Mouse (Mus musculus): ENCODE results near the gene Slc22a1. TPM values are rescaled to one million over a fixed set of nuclear protein-coding genes. Genes with fewer than 3 reads are reported as not detected.
"Not testable (repeated sequence)": the region's sequence is repeated elsewhere in the genome, so short reads cannot be mapped to it uniquely, and the experiment has no call there.

Slc22a1 gene
- polyA plus RNA-seq, 1 experiment, result not detected

DNA sequence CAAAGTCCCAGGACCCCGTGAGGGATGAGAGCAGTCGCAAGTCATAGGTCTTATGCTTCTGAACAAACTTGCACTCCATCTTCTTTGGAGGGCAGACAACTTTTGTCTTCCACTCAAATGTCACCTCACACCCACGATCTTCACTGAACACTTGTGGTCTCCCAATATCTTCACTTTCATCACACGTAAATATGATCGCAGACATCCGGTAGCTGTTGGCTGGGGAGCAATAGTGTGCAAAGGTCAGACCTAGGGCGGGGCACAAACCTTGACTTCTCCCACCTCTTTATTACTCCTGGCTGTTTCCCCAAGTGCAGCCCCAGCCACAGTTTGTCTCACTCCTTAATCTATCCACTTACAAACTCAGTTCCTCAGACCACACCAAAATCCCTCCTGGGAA lies 16.3 kb upstream of the Slc22a1 start:
- no peak overlapping the region for H3K4me3 ChIP-seq (replicated peaks)
- H3K4me1 ChIP-seq (ENCODE audit: control insufficient read depth), result no peaks in the 10 kb centered on the region
- TF ChIP-seq GATA1 (IDR thresholded peaks at IDR 0.05; ENCODE audit: low read length) (no peak), TAL1 (IDR thresholded peaks at IDR 0.05; ENCODE audit: low read length) (no peak)
- no peaks in the 10 kb centered on the region for H3K9me3 ChIP-seq (ENCODE audit: control insufficient read depth, low read length)
- peaks cover 89% of the 10 kb centered on the region for H3K36me3 ChIP-seq (ENCODE audit: control insufficient read depth)
- H3K27me3 ChIP-seq (ENCODE audit: control insufficient read depth), result no peaks in the 10 kb centered on the region

DNA sequence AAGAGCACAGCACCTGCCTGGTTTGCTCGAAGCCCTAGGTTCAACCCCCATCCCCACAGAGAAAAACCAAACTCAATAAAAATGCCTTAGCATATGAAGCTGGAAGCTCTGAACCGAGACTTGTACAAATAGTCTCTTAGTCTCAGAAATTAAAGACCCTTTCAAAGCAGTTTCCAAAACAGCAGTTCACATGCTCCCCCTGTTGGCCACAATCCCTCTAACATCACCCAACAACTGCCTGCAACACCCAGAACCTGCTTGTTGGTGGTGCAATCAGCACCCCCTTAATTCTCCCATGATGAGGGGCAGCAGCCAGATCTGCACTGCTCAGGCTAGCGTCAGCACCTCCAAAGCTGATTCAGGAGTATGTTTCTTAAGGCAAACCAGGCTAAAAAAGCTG lies 13.9 kb upstream of the Slc22a1 start:
- H3K36me3 ChIP-seq (ENCODE audit: control insufficient read depth), result peaks cover 92% of the 10 kb centered on the region
- no peak overlapping the region for H3K4me3 ChIP-seq (replicated peaks)
- TF ChIP-seq GATA1 (IDR thresholded peaks at IDR 0.05; ENCODE audit: low read length) (no peak), TAL1 (IDR thresholded peaks at IDR 0.05; ENCODE audit: low read length) (no peak)
- H3K4me1 ChIP-seq (ENCODE audit: control insufficient read depth), result no peaks in the 10 kb centered on the region
- H3K9me3 ChIP-seq (ENCODE audit: control insufficient read depth, low read length), result no peaks in the 10 kb centered on the region
- no peaks in the 10 kb centered on the region for H3K27me3 ChIP-seq (ENCODE audit: control insufficient read depth)

DNA sequence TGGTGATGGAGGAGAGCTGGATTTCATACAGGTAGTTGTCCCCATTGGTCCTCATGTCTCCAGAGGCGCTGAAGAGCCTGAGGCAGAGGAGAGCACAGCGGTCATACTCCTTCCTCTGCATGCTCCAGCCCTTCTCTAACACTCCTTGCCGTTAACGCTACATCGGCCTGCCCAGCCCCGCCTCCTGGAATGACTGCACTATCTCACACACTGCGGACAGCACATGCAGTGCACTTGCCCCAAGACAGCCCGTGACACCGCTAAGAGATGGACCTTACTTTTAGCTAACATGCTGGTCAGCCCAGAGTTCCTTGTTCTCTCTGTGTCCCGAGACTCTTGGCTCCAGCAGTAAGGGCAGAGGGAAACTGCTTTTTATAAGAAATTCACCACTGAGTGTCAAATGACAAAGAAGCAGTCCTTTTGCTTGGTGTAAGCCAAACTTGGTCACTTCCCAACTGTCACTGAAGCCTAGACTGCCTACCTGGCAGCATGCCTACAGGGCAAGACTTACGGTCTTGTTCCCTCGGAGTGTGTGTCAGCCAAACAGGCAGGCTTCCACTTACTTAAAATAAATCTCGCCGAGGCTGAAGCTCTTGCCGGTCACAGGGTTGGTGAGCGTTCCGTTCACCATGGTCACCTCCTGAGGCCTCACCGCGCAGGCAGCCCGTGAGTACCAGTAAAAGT lies 12.9 kb upstream of the Slc22a1 start:
- no peaks in the 10 kb centered on the region for H3K27me3 ChIP-seq (ENCODE audit: control insufficient read depth)
- H3K9me3 ChIP-seq (ENCODE audit: control insufficient read depth, low read length), result no peaks in the 10 kb centered on the region
- H3K4me1 ChIP-seq (ENCODE audit: control insufficient read depth), result no peaks in the 10 kb centered on the region
- TF ChIP-seq GATA1 (IDR thresholded peaks at IDR 0.05; ENCODE audit: low read length) (no peak), TAL1 (IDR thresholded peaks at IDR 0.05; ENCODE audit: low read length) (no peak)
- H3K36me3 ChIP-seq (ENCODE audit: control insufficient read depth), result peaks cover 86% of the 10 kb centered on the region
- no peak overlapping the region for H3K4me3 ChIP-seq (replicated peaks)

DNA sequence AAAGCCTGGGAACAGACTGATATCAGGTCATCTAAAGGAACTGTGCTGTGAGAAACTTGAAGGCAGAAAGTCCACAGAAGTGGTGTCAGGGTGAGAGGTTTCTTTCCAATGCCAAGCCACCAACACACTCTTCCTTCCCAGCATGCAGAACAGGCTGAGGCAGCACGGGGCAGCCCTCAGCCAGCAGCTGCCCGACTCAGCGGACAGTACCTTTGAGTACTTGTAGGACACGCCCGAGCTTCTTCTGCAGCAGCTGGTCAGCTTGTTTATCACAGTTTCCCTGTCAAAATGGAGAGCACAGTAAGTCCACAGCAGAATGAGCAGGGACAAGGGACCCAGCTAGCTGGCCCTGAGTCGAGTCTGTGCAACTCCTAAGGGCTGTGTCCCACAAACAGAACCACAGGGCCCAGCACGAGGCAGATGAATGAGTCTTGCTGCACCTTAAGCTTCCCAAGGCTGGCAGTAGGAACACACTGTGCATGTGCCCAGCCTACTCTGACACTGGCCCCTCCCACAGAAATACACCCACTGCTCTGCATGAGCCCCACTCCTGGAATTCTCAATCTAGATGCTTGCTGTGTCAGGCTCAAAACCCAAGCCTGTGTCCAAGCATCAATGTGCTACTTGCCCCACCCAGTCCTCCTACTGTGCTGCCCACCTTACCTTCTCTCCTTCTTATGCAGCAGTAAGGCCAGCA lies 9.4 kb upstream of the Slc22a1 start:
- Histone ChIP-seq H3K4me1 (ENCODE audit: control insufficient read depth) (no peaks in the 10 kb centered on the region), H3K27me3 (ENCODE audit: control insufficient read depth) (no peaks in the 10 kb centered on the region), H3K9me3 (ENCODE audit: control insufficient read depth, low read length) (peaks cover under 1% of the 10 kb centered on the region; the same call in 1 of the 2 replicates), H3K36me3 (ENCODE audit: control insufficient read depth) (peaks cover 59% of the 10 kb centered on the region), H3K4me3 (replicated peaks) (no peak overlapping the region)
- TF ChIP-seq TAL1 (IDR thresholded peaks at IDR 0.05; ENCODE audit: low read length), result no peak
- no peak for TF ChIP-seq GATA1 (IDR thresholded peaks at IDR 0.05; ENCODE audit: low read length)

DNA sequence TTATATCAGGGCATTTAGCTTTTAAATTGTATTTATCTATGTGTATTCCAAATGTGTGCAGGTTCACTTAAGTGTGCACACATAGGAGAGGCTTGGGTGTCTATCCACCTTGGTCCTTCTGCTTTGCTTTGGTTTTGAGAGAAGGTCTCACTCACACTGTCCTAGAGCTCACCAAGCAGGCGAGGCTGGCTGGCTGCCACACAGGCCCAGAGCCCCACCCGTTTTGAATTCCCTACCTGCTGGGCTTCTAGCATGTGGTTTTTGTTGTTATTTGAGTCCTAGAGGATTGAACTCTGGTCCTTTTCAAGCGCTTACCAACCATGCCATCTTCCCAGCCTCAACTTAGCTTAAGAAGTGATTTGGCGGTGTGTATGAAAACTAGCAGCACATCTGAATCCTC lies 8.8 kb upstream of the Slc22a1 start:
- H3K9me3 ChIP-seq (ENCODE audit: control insufficient read depth, low read length), result peaks cover 5% of the 10 kb centered on the region
- no peaks in the 10 kb centered on the region for H3K27me3 ChIP-seq (ENCODE audit: control insufficient read depth)
- TF ChIP-seq GATA1 (IDR thresholded peaks at IDR 0.05; ENCODE audit: low read length) (no peak), TAL1 (IDR thresholded peaks at IDR 0.05; ENCODE audit: low read length) (no peak)
- no peak overlapping the region for H3K4me3 ChIP-seq (replicated peaks)
- peaks cover 53% of the 10 kb centered on the region for H3K36me3 ChIP-seq (ENCODE audit: control insufficient read depth)
- H3K4me1 ChIP-seq (ENCODE audit: control insufficient read depth), result no peaks in the 10 kb centered on the region

DNA sequence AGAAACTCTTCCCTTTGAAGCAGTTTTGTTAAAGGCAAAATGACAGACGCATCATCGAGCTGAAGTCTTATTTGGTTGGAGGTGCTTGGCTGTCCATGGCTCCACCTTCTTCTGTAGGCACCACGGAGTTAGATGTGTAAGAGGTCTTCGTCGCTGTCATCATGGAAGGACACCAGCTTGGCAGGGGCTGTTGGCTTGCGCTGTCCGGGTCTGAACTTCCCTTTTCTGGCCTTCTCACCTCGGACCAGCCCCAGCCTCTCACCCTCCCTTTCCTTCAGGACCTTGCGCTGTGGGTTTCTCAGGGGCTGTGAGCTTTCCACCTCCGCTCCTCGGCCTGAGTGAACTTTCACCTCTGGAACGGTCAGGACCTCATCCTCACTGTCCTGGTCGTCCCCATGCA lies 8.0 kb upstream of the Slc22a1 start:
- no peak overlapping the region for H3K4me3 ChIP-seq (replicated peaks)
- H3K36me3 ChIP-seq (ENCODE audit: control insufficient read depth), result peaks cover 44% of the 10 kb centered on the region
- no peaks in the 10 kb centered on the region for H3K4me1 ChIP-seq (ENCODE audit: control insufficient read depth)
- H3K9me3 ChIP-seq (ENCODE audit: control insufficient read depth, low read length), result peaks cover 5% of the 10 kb centered on the region
- TF ChIP-seq TAL1 (IDR thresholded peaks at IDR 0.05; ENCODE audit: low read length) (no peak), GATA1 (IDR thresholded peaks at IDR 0.05; ENCODE audit: low read length) (no peak)
- H3K27me3 ChIP-seq (ENCODE audit: control insufficient read depth), result no peaks in the 10 kb centered on the region

DNA sequence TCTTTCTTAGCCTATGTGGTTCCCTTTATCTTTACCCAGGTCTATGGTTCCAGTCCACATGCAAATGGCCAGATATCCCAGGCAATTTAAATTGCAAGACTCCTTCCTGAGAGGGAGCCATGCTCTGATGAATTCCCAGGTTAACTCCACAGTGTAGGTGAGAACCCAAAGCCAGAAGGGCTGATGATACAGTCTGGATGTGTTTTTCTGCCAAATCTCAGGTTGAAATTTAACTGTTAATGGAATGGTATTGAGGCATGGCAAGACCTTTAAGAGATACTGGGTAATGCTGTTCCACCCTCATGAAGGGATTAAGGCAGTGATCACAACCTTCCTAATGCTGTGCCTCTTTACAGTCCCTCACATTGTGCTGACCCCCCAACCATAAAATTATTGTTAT lies 2.6 kb upstream of the Slc22a1 start:
- Histone ChIP-seq H3K36me3 (ENCODE audit: control insufficient read depth) (peaks cover 4% of the 10 kb centered on the region), H3K9me3 (ENCODE audit: control insufficient read depth, low read length) (peaks cover 5% of the 10 kb centered on the region), H3K4me1 (ENCODE audit: control insufficient read depth) (no peaks in the 10 kb centered on the region), H3K4me3 (replicated peaks) (no peak overlapping the region), H3K27me3 (ENCODE audit: control insufficient read depth) (no peaks in the 10 kb centered on the region)
- TF ChIP-seq TAL1 (IDR thresholded peaks at IDR 0.05; ENCODE audit: low read length), result no peak
- TF ChIP-seq GATA1 (IDR thresholded peaks at IDR 0.05; ENCODE audit: low read length), result no peak

DNA sequence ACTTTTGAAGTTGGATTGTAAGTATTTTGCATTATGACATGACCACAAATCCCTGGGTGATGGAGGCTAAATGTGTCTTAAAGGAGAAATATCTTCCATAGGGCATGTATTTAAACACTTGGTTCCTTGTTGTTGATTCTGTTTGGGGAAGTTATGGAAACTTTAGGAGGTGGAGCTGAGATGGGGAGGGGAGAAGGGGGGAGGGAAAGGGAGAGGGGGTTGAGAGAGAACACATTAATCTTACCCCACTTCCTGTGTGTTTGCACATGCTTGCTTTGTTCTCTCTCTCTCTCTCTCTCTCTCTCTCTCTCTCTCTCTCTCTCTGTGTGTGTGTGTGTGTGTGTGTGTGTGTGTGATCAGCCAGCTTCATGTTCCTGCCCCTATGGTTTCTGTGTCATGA lies 1.5 kb upstream of the Slc22a1 start:
- H3K9me3 ChIP-seq (ENCODE audit: control insufficient read depth, low read length), result peaks cover 5% of the 10 kb centered on the region
- H3K36me3 ChIP-seq (ENCODE audit: control insufficient read depth), result no peaks in the 10 kb centered on the region; the same call in 1 of the 2 replicates
- no peak overlapping the region for H3K4me3 ChIP-seq (replicated peaks)
- TF ChIP-seq GATA1 (IDR thresholded peaks at IDR 0.05; ENCODE audit: low read length), result no peak
- no peaks in the 10 kb centered on the region for H3K4me1 ChIP-seq (ENCODE audit: control insufficient read depth)
- H3K27me3 ChIP-seq (ENCODE audit: control insufficient read depth), result no peaks in the 10 kb centered on the region

DNA sequence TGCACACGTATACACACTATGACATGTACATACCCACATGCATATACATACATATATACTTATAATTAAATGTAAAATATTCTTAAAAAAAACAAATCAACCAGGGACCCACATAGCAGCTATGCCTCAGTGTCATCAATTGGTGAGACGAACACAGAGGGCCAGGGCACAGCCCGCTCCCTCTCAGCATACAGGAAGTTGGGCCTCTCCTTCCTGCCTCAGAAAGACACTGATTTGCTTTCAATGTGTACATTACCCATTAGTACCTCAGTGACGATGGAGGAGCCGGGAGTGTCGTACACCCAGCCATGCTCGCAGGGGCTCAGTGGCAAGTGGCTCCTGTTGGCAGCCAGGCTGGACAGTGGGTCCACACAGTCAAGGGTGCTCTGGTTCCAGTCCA lies 649 bp downstream of the Slc22a1 start:
- not testable (repeated sequence) for H3K27me3 ChIP-seq (ENCODE audit: control insufficient read depth); H3K9me3 ChIP-seq (ENCODE audit: control insufficient read depth, low read length); H3K36me3 ChIP-seq (ENCODE audit: control insufficient read depth); H3K4me1 ChIP-seq (ENCODE audit: control insufficient read depth); H3K4me3 ChIP-seq (replicated peaks)
